Mouse (Mus musculus) thymus, postnatal 0 days (tissue): Measurements from ENCODE around the gene Ptpn1. TPM values are rescaled to one million over a fixed set of nuclear protein-coding genes. Genes with fewer than 3 reads are reported as not detected.

ENCODE experiments used
- DNase-seq: peaks from one replicate; pipeline ENCODE4 v3.0.0-alpha.2; 2015; ENCODE audit warnings: low spot score
- polyA plus RNA-seq: library from polyadenylated mRNA; unstranded; fragments of >200 nt; fragmentation: Nextera tagmentation; extraction: Ambion mirVana; gene quantifications from 2 replicates; pipeline ENCODE4 v1.2.1, GENCODE M21; 2015

The Ptpn1 gene
- polyA plus RNA-seq, 1 experiment from 2014 or later = 110 TPM

- no peak for DNase-seq
Measured at GRCm38 (mm10) chr2:167920960-167921495, 10.8 kb upstream of the Ptpn1 start.

GRCm38 (mm10) chr2:167921823-167922222 lies 10.0 kb upstream of the Ptpn1 start:
- no peak for DNase-seq

GRCm38 (mm10) chr2:167924011-167924410 lies 7.8 kb upstream of the Ptpn1 start:
- DNase-seq = no peak

GRCm38 (mm10) chr2:167924803-167925604 lies 6.9 kb upstream of the Ptpn1 start:
- DNase-seq = peak; percentile 90

GRCm38 (mm10) chr2:167925841-167926800 lies 5.7 kb upstream of the Ptpn1 start:
- no peak for DNase-seq

- DNase-seq = no peak
Measured at GRCm38 (mm10) chr2:167928002-167928526, 3.8 kb upstream of the Ptpn1 start.

- DNase-seq = no peak
Measured at GRCm38 (mm10) chr2:167928972-167929371, 2.9 kb upstream of the Ptpn1 start.

GRCm38 (mm10) chr2:167930975-167931374 lies 882 bp upstream of the Ptpn1 start:
- no peak for DNase-seq

GRCm38 (mm10) chr2:167932727-167933231 lies 922 bp downstream of the Ptpn1 start:
- peak; percentile 37 for DNase-seq

GRCm38 (mm10) chr2:167933397-167933796 lies 1.5 kb downstream of the Ptpn1 start:
- DNase-seq = no peak

- DNase-seq = no peak
Measured at GRCm38 (mm10) chr2:167935956-167936355, 4.1 kb downstream of the Ptpn1 start.

- peak; percentile 25 for DNase-seq
Measured at GRCm38 (mm10) chr2:167938786-167939185, 6.9 kb downstream of the Ptpn1 start.

- DNase-seq = no peak
Measured at GRCm38 (mm10) chr2:167939204-167939603, 7.3 kb downstream of the Ptpn1 start.

- no peak for DNase-seq
Measured at GRCm38 (mm10) chr2:167939632-167940399, 8.0 kb downstream of the Ptpn1 start.

- DNase-seq = no peak
Measured at GRCm38 (mm10) chr2:167940636-167941035, 8.8 kb downstream of the Ptpn1 start.

- DNase-seq = no peak
Measured at GRCm38 (mm10) chr2:167941320-167941719, 9.5 kb downstream of the Ptpn1 start.

GRCm38 (mm10) chr2:167941745-167942176 lies 9.9 kb downstream of the Ptpn1 start:
- DNase-seq = peak; percentile 57

- peak; percentile 36 for DNase-seq
Measured at GRCm38 (mm10) chr2:167942199-167942925, 10.5 kb downstream of the Ptpn1 start.

- DNase-seq = peak; percentile 79
Measured at GRCm38 (mm10) chr2:167942926-167943633, 11.2 kb downstream of the Ptpn1 start.
